Mouse (Mus musculus): ENCODE measurements at regions not wholly inside any gene's neighbourhood (a gene's known extent, or its start where the extent isn't known, plus 50 kb on each side); places are given as distances from the start of the nearest gene placed in this dataset.

GRCm38 (mm10) chr15:33759496-33759895 is 598.2 kb downstream of the 9430069I07Rik start:
- DNase-seq (ENCODE audit: low spot score in 2 of 2), result no peak

DNA sequence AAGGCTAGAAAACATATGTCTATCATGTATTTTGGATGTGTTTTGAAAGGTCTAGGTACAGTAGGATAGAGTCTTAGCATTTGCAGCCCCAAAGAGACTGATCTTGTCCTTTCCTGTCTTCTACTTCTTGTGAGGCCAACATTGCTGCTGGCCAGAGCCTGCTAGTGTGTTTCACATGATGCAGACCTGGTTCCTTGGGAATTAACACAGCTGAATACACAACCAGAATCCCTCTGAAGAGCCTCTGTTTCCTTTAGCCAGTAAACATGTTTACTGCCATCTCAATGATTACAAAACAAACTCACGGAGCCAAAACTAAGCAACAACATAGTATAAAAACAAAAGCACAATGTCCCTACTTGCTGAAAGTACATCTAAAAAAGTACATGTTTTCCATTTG is 598.9 kb downstream of the 9430069I07Rik start:
- DNase-seq (ENCODE audit: low spot score in 2 of 2), result no peak
